8 mouse cellular contexts compared by ENCODE assay signal in the genomic region with DNA sequence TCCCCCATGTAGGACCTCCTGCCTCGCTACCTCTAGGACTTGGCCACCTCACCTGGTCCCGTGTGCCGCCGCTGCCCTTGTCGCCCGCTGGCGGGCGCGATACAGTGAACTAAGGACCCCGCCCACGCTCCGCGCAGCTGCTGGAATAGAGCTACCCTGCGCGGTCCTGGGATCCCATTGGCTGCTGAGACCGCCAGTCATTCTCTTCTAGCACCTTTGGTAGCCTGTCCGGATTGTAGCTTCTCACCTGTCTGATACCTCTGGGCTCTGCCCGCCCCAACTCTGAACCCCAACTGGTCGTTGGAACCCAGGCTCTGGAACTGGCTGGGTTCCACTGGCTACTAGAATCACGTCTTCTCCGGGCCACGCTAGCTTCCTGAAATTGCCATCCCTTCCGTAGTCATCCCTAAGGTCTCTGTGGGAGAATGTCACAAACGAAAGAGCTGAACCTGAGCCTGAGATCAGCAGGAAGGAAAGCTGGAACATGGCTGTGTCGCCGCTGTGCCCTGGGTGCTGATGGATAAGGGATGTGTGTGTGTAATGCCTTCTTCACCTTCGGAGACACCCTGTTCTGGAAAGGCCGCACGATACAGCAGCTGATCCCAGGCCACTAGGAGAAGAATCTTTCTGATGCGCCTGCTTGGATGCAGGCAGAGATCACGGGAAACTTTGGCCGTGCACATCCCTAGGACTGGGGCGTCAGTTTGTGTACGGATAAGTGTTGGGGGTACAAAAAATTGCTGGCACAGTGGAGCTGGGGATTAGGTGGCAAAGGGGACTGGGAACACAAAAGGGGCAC. TPM values are rescaled to one million over a fixed set of nuclear protein-coding genes. Genes with fewer than 3 reads are reported as not detected.
DNase-seq lines count a peak whose midpoint lies in the region; ATAC-seq and TF ChIP-seq lines count a peak whose summit lies in the region.

No protein-coding gene starts in this region.

- intact Hi-C loops in heart, postnatal 14 days (cut with DNase I) = no loop called here

- DNase-seq in CD4-positive, CD25-positive, alpha-beta regulatory T cell, adult 2 months (ENCODE audit: low read depth, low spot score) = peak; percentile 91
- DNase-seq in heart, postnatal 14 days = peak; percentile 78 to 79
- DNase-seq in layer of hippocampus, adult 18-20 months (ENCODE audit: low spot score in 2 of 2) = peak; percentile 67 to 81
- DNase-seq in liver, postnatal 0 days = peak; percentile 76
- peak; percentile 82 for DNase-seq in ovary, adult 18-20 months (ENCODE audit: low spot score)
- DNase-seq in thymus, adult 18-20 months = peak; percentile 69 to 76

- no peak for TF ChIP-seq EP300 in liver, postnatal 0 days (IDR thresholded peaks at IDR 0.05; ENCODE audit: low read depth)

- TF ChIP-seq CTCF in liver, postnatal 0 days (IDR thresholded peaks at IDR 0.05; ENCODE audit: low read depth) = no peak

- H3K4me3 ChIP-seq in brown adipose tissue, adult 24 weeks (ENCODE audit: insufficient read depth, low read depth, low read length) = peak overlapping the region; percentile 64
- H3K4me3 ChIP-seq in forebrain, embryonic 12.5 days (replicated peaks) = peak overlapping the region; percentile 51
- peak overlapping the region; percentile 59 for H3K4me3 ChIP-seq in liver, postnatal 0 days (ENCODE audit: low read depth, low read length)

- H3K9ac ChIP-seq in forebrain, embryonic 12.5 days = peak overlapping the region; percentile 64
- peak overlapping the region; percentile 68 for H3K9ac ChIP-seq in liver, postnatal 0 days (replicated peaks)

- H3K9me3 ChIP-seq in forebrain, embryonic 12.5 days = no peaks in the 10 kb centered on the region
- no peaks in the 10 kb centered on the region for H3K9me3 ChIP-seq in liver, postnatal 0 days (ENCODE audit: low read length)

- ATAC-seq in forebrain, embryonic 12.5 days (ENCODE audit: low FRiP score) = peak; percentile 70
- peak; percentile 31 for ATAC-seq in liver, postnatal 0 days

- no peak overlapping the region for H3K27ac ChIP-seq in brown adipose tissue, adult 24 weeks (replicated peaks; ENCODE audit: low read depth, low read length)
- peak overlapping the region; percentile 81 for H3K27ac ChIP-seq in forebrain, embryonic 12.5 days
- H3K27ac ChIP-seq in liver, postnatal 0 days (ENCODE audit: low read depth) = peak overlapping the region; percentile 87

- no peaks in the 10 kb centered on the region for H3K36me3 ChIP-seq in forebrain, embryonic 12.5 days (replicated peaks)
- H3K36me3 ChIP-seq in liver, postnatal 0 days (replicated peaks; ENCODE audit: insufficient read depth, low read length) = no peaks in the 10 kb centered on the region

- 2% methylated on average over 34 of the region's 34 CpGs for WGBS in forebrain, embryonic 12.5 days
- 3% methylated on average over 34 of the region's 34 CpGs for WGBS in liver, postnatal 0 days (ENCODE audit: insufficient replicate concordance)

- H3K27me3 ChIP-seq in forebrain, embryonic 12.5 days = peaks cover 33% of the 10 kb centered on the region
- peaks cover 42% of the 10 kb centered on the region for H3K27me3 ChIP-seq in liver, postnatal 0 days (ENCODE audit: insufficient read depth, low read length)

- H3K4me1 ChIP-seq in brown adipose tissue, adult 24 weeks (ENCODE audit: control insufficient read depth, insufficient read depth, insufficient read length, low read length) = peaks cover 4% of the 10 kb centered on the region
- H3K4me1 ChIP-seq in forebrain, embryonic 12.5 days = peaks cover 33% of the 10 kb centered on the region
- H3K4me1 ChIP-seq in liver, postnatal 0 days (ENCODE audit: insufficient read depth) = peaks cover 27% of the 10 kb centered on the region

- peak overlapping the region; percentile 67 for H3K4me2 ChIP-seq in forebrain, embryonic 12.5 days
- peak overlapping the region; percentile 86 for H3K4me2 ChIP-seq in liver, postnatal 0 days (ENCODE audit: low read depth, low read length)

RNA-seq across cellular contexts. Expression of a gene that starts 0.6 kb away (rescaled TPM):
- 2.0 and 5.0 TPM in 2 replicates for polyA plus RNA-seq in brown adipose tissue, adult 24 weeks (2012; ENCODE audit: insufficient read depth, insufficient read length, missing spikeins)
- polyA plus RNA-seq in forebrain, embryonic 12.5 days (2016; fragmentation: Nextera tagmentation; extraction: Ambion mirVana) = 30.3 and 30.4 TPM in 2 replicates
- total RNA-seq in heart, postnatal 14 days (2021) = 10 to 100 TPM; 15.7 to 19.1 TPM
- total RNA-seq in layer of hippocampus, adult 18-20 months (2021) = 100 to 1,000 TPM in 1 of 2 experiments, 10 to 100 TPM in 1; 89.4 to 103 TPM
- polyA plus RNA-seq in liver, postnatal 0 days (2015; fragmentation: Nextera tagmentation; extraction: Ambion mirVana) = 2.5 and 2.8 TPM in 2 replicates

RNA-seq across cellular contexts. Expression of a gene that starts 1.2 kb away (rescaled TPM):
- polyA plus RNA-seq in brown adipose tissue, adult 24 weeks (2012; ENCODE audit: insufficient read depth, insufficient read length, missing spikeins) = not detected in 2 replicates
- 0.45 and 0.50 TPM in 2 replicates for polyA plus RNA-seq in forebrain, embryonic 12.5 days (2016; fragmentation: Nextera tagmentation; extraction: Ambion mirVana)
- total RNA-seq in heart, postnatal 14 days (2021) = under 1 TPM in 1 of 2 experiments, not detected in 1; 0.19 TPM
- total RNA-seq in layer of hippocampus, adult 18-20 months (2021) = 1 to 10 TPM; 1.8 to 2.6 TPM
- not detected in 2 replicates for polyA plus RNA-seq in liver, postnatal 0 days (2015; fragmentation: Nextera tagmentation; extraction: Ambion mirVana)

RNA-seq across cellular contexts. Expression of a gene that starts 28.3 kb away (rescaled TPM):
- 5.4 and 8.8 TPM in 2 replicates for polyA plus RNA-seq in brown adipose tissue, adult 24 weeks (2012; ENCODE audit: insufficient read depth, insufficient read length, missing spikeins)
- 0.86 and 0.95 TPM in 2 replicates for polyA plus RNA-seq in forebrain, embryonic 12.5 days (2016; fragmentation: Nextera tagmentation; extraction: Ambion mirVana)
- 1 to 10 TPM; 4.9 to 7.0 TPM for total RNA-seq in heart, postnatal 14 days (2021)
- total RNA-seq in layer of hippocampus, adult 18-20 months (2021) = 1 to 10 TPM; 1.3 to 2.4 TPM
- polyA plus RNA-seq in liver, postnatal 0 days (2015; fragmentation: Nextera tagmentation; extraction: Ambion mirVana) = 0.30 and 0.38 TPM in 2 replicates

RNA-seq across cellular contexts. Expression of a gene that starts 32.5 kb away (rescaled TPM):
- 32.4 and 34.7 TPM in 2 replicates for polyA plus RNA-seq in brown adipose tissue, adult 24 weeks (2012; ENCODE audit: insufficient read depth, insufficient read length, missing spikeins)
- polyA plus RNA-seq in forebrain, embryonic 12.5 days (2016; fragmentation: Nextera tagmentation; extraction: Ambion mirVana) = 48.7 and 51.4 TPM in 2 replicates
- 10 to 100 TPM; 66.4 to 72.4 TPM for total RNA-seq in heart, postnatal 14 days (2021)
- total RNA-seq in layer of hippocampus, adult 18-20 months (2021) = 10 to 100 TPM; 32.0 to 35.6 TPM
- 5.7 and 7.2 TPM in 2 replicates for polyA plus RNA-seq in liver, postnatal 0 days (2015; fragmentation: Nextera tagmentation; extraction: Ambion mirVana)

RNA-seq across cellular contexts. Expression of a gene that starts 40.5 kb away (rescaled TPM):
- 53.4 and 58.6 TPM in 2 replicates for polyA plus RNA-seq in brown adipose tissue, adult 24 weeks (2012; ENCODE audit: insufficient read depth, insufficient read length, missing spikeins)
- 71.0 and 75.8 TPM in 2 replicates for polyA plus RNA-seq in forebrain, embryonic 12.5 days (2016; fragmentation: Nextera tagmentation; extraction: Ambion mirVana)
- total RNA-seq in heart, postnatal 14 days (2021) = 10 to 100 TPM; 50.3 to 53.9 TPM
- 10 to 100 TPM; 40.6 to 42.2 TPM for total RNA-seq in layer of hippocampus, adult 18-20 months (2021)
- polyA plus RNA-seq in liver, postnatal 0 days (2015; fragmentation: Nextera tagmentation; extraction: Ambion mirVana) = 43.6 and 43.8 TPM in 2 replicates
